Mouse (Mus musculus): ENCODE results near the gene Wfdc15b. TPM values are rescaled to one million over a fixed set of nuclear protein-coding genes. Genes with fewer than 3 reads are reported as not detected.
"Not testable (repeated sequence)": the region's sequence is repeated elsewhere in the genome, so short reads cannot be mapped to it uniquely, and the experiment has no call there.

Gene Wfdc15b
- polyA plus RNA-seq (2014; fragmentation: Nextera tagmentation; extraction: Ambion mirVana) = not detected in 2 replicates

- Histone ChIP-seq H3K9ac (ENCODE audit: low read length) (no peak within 1 kb of the TSS), H3K4me1 (replicated peaks; ENCODE audit: control insufficient read depth, insufficient read depth, low read length) (no peaks in the 10 kb centered on the region), H3K4me3 (ENCODE audit: low read depth, low read length) (no peak within 1 kb of the TSS), H3K27ac (ENCODE audit: low read depth, low read length) (no peak within 1 kb of the TSS), H3K9me3 (ENCODE audit: control insufficient read depth, low read length) (no peaks in the 10 kb centered on the region), H3K4me2 (ENCODE audit: low read depth, low read length, severe bottlenecking) (no peak within 1 kb of the TSS), H3K36me3 (ENCODE audit: control insufficient read depth, insufficient read depth, low read length) (no peaks in the 10 kb centered on the region), H3K27me3 (ENCODE audit: control insufficient read depth, insufficient read depth, low read length) (no peaks in the 10 kb centered on the region)
- no peak for DNase-seq (ENCODE audit: low spot score)
- WGBS = 88% methylated on average over 11 of the region's 11 CpGs
- ATAC-seq (replicated peaks; ENCODE audit: low FRiP score) = no peak
Measured at GRCm38 (mm10) chr2:164221522-164221921, at the start of gene Wfdc15b. Gene Wfdc15b (minus strand): TSS chr2:164221660.

- H3K4me3 ChIP-seq (ENCODE audit: low read depth, low read length); H3K27ac ChIP-seq (ENCODE audit: low read depth, low read length); H3K4me2 ChIP-seq (ENCODE audit: low read depth, low read length, severe bottlenecking); H3K27me3 ChIP-seq (ENCODE audit: control insufficient read depth, insufficient read depth, low read length); ATAC-seq (replicated peaks; ENCODE audit: low FRiP score); H3K36me3 ChIP-seq (ENCODE audit: control insufficient read depth, insufficient read depth, low read length); H3K9me3 ChIP-seq (ENCODE audit: control insufficient read depth, low read length); H3K4me1 ChIP-seq (replicated peaks; ENCODE audit: control insufficient read depth, insufficient read depth, low read length); DNase-seq (ENCODE audit: low spot score); H3K9ac ChIP-seq (ENCODE audit: low read length): not testable (repeated sequence)
- WGBS = 82% methylated on average over 1 of the region's 1 CpGs
Measured at GRCm38 (mm10) chr2:164256540-164256939, 35.1 kb upstream of the Wfdc15b start, which contains the start of gene Svs3b. Gene Svs3b (minus strand): TSS chr2:164256640.

GRCm38 (mm10) chr2:164238366-164238765 lies 16.9 kb upstream of the Wfdc15b start, which contains the start of gene Svs2:
Gene Svs2 (minus strand): TSS chr2:164238466.
- Histone ChIP-seq H3K4me3 (ENCODE audit: low read depth, low read length) (no peak within 1 kb of the TSS), H3K9me3 (ENCODE audit: control insufficient read depth, low read length) (no peaks in the 10 kb centered on the region), H3K27ac (ENCODE audit: low read depth, low read length) (no peak within 1 kb of the TSS), H3K4me1 (replicated peaks; ENCODE audit: control insufficient read depth, insufficient read depth, low read length) (no peaks in the 10 kb centered on the region), H3K27me3 (ENCODE audit: control insufficient read depth, insufficient read depth, low read length) (no peaks in the 10 kb centered on the region), H3K9ac (ENCODE audit: low read length) (no peak within 1 kb of the TSS), H3K4me2 (ENCODE audit: low read depth, low read length, severe bottlenecking) (no peak within 1 kb of the TSS), H3K36me3 (ENCODE audit: control insufficient read depth, insufficient read depth, low read length) (no peaks in the 10 kb centered on the region)
- WGBS = 87% methylated on average over 3 of the region's 3 CpGs
- no peak for DNase-seq (ENCODE audit: low spot score)
- ATAC-seq (replicated peaks; ENCODE audit: low FRiP score) = no peak

GRCm38 (mm10) chr2:164232671-164233070 lies 11.2 kb upstream of the Wfdc15b start:
- H3K36me3 ChIP-seq (ENCODE audit: control insufficient read depth, insufficient read depth, low read length) = no peaks in the 10 kb centered on the region
- H3K4me2 ChIP-seq (ENCODE audit: low read depth, low read length, severe bottlenecking) = no peak overlapping the region
- no peak for DNase-seq (ENCODE audit: low spot score)
- no peak overlapping the region for H3K27ac ChIP-seq (ENCODE audit: low read depth, low read length)
- 92% methylated on average over 8 of the region's 8 CpGs for WGBS
- no peaks in the 10 kb centered on the region for H3K4me1 ChIP-seq (replicated peaks; ENCODE audit: control insufficient read depth, insufficient read depth, low read length)
- H3K9ac ChIP-seq (ENCODE audit: low read length) = no peak overlapping the region
- ATAC-seq (replicated peaks; ENCODE audit: low FRiP score) = no peak
- H3K4me3 ChIP-seq (ENCODE audit: low read depth, low read length) = no peak overlapping the region
- H3K9me3 ChIP-seq (ENCODE audit: control insufficient read depth, low read length) = no peaks in the 10 kb centered on the region
- H3K27me3 ChIP-seq (ENCODE audit: control insufficient read depth, insufficient read depth, low read length) = no peaks in the 10 kb centered on the region

- H3K9me3 ChIP-seq (ENCODE audit: control insufficient read depth, low read length) = no peaks in the 10 kb centered on the region
- H3K4me2 ChIP-seq (ENCODE audit: low read depth, low read length, severe bottlenecking) = no peak overlapping the region
- no peaks in the 10 kb centered on the region for H3K4me1 ChIP-seq (replicated peaks; ENCODE audit: control insufficient read depth, insufficient read depth, low read length)
- no peak overlapping the region for H3K4me3 ChIP-seq (ENCODE audit: low read depth, low read length)
- H3K27me3 ChIP-seq (ENCODE audit: control insufficient read depth, insufficient read depth, low read length) = no peaks in the 10 kb centered on the region
- H3K9ac ChIP-seq (ENCODE audit: low read length) = no peak overlapping the region
- H3K27ac ChIP-seq (ENCODE audit: low read depth, low read length) = no peak overlapping the region
- WGBS = 88% methylated on average over 8 of the region's 8 CpGs
- DNase-seq (ENCODE audit: low spot score) (no peak), ATAC-seq (replicated peaks; ENCODE audit: low FRiP score) (no peak)
- H3K36me3 ChIP-seq (ENCODE audit: control insufficient read depth, insufficient read depth, low read length) = no peaks in the 10 kb centered on the region
Measured at GRCm38 (mm10) chr2:164228361-164229070, 7.1 kb upstream of the Wfdc15b start.

- no peaks in the 10 kb centered on the region for H3K9me3 ChIP-seq (ENCODE audit: control insufficient read depth, low read length)
- H3K4me3 ChIP-seq (ENCODE audit: low read depth, low read length) = no peak overlapping the region
- no peaks in the 10 kb centered on the region for H3K4me1 ChIP-seq (replicated peaks; ENCODE audit: control insufficient read depth, insufficient read depth, low read length)
- ATAC-seq (replicated peaks; ENCODE audit: low FRiP score) = no peak
- no peaks in the 10 kb centered on the region for H3K36me3 ChIP-seq (ENCODE audit: control insufficient read depth, insufficient read depth, low read length)
- H3K9ac ChIP-seq (ENCODE audit: low read length) = no peak overlapping the region
- 88% methylated on average over 9 of the region's 9 CpGs for WGBS
- H3K27ac ChIP-seq (ENCODE audit: low read depth, low read length) = no peak overlapping the region
- DNase-seq (ENCODE audit: low spot score) = no peak
- H3K4me2 ChIP-seq (ENCODE audit: low read depth, low read length, severe bottlenecking) = no peak overlapping the region
- no peaks in the 10 kb centered on the region for H3K27me3 ChIP-seq (ENCODE audit: control insufficient read depth, insufficient read depth, low read length)
Measured at GRCm38 (mm10) chr2:164219295-164219694, 2.2 kb downstream of the Wfdc15b start.

GRCm38 (mm10) chr2:164212711-164213110 lies 8.7 kb downstream of the Wfdc15b start:
- Histone ChIP-seq H3K27ac (ENCODE audit: low read depth, low read length) (no peak overlapping the region), H3K4me3 (ENCODE audit: low read depth, low read length) (no peak overlapping the region), H3K9me3 (ENCODE audit: control insufficient read depth, low read length) (no peaks in the 10 kb centered on the region), H3K4me2 (ENCODE audit: low read depth, low read length, severe bottlenecking) (no peak overlapping the region), H3K4me1 (replicated peaks; ENCODE audit: control insufficient read depth, insufficient read depth, low read length) (no peaks in the 10 kb centered on the region), H3K27me3 (ENCODE audit: control insufficient read depth, insufficient read depth, low read length) (no peaks in the 10 kb centered on the region), H3K36me3 (ENCODE audit: control insufficient read depth, insufficient read depth, low read length) (no peaks in the 10 kb centered on the region), H3K9ac (ENCODE audit: low read length) (no peak overlapping the region)
- ATAC-seq (replicated peaks; ENCODE audit: low FRiP score) (no peak), DNase-seq (ENCODE audit: low spot score) (no peak)
- 85% methylated on average over 5 of the region's 5 CpGs for WGBS

GRCm38 (mm10) chr2:164210892-164211291 lies 10.6 kb downstream of the Wfdc15b start:
- Histone ChIP-seq H3K4me3 (ENCODE audit: low read depth, low read length) (no peak overlapping the region), H3K27ac (ENCODE audit: low read depth, low read length) (no peak overlapping the region), H3K36me3 (ENCODE audit: control insufficient read depth, insufficient read depth, low read length) (no peaks in the 10 kb centered on the region), H3K9ac (ENCODE audit: low read length) (no peak overlapping the region), H3K4me2 (ENCODE audit: low read depth, low read length, severe bottlenecking) (no peak overlapping the region), H3K4me1 (replicated peaks; ENCODE audit: control insufficient read depth, insufficient read depth, low read length) (no peaks in the 10 kb centered on the region), H3K27me3 (ENCODE audit: control insufficient read depth, insufficient read depth, low read length) (no peaks in the 10 kb centered on the region), H3K9me3 (ENCODE audit: control insufficient read depth, low read length) (no peaks in the 10 kb centered on the region)
- DNase-seq (ENCODE audit: low spot score) = no peak
- 91% methylated on average over 4 of the region's 4 CpGs for WGBS
- ATAC-seq (replicated peaks; ENCODE audit: low FRiP score) = no peak

GRCm38 (mm10) chr2:164206676-164207075 lies 14.8 kb downstream of the Wfdc15b start:
- Histone ChIP-seq H3K9me3 (ENCODE audit: control insufficient read depth, low read length) (no peaks in the 10 kb centered on the region), H3K36me3 (ENCODE audit: control insufficient read depth, insufficient read depth, low read length) (no peaks in the 10 kb centered on the region), H3K4me3 (ENCODE audit: low read depth, low read length) (no peak overlapping the region), H3K27me3 (ENCODE audit: control insufficient read depth, insufficient read depth, low read length) (no peaks in the 10 kb centered on the region), H3K4me2 (ENCODE audit: low read depth, low read length, severe bottlenecking) (no peak overlapping the region), H3K9ac (ENCODE audit: low read length) (no peak overlapping the region), H3K4me1 (replicated peaks; ENCODE audit: control insufficient read depth, insufficient read depth, low read length) (no peaks in the 10 kb centered on the region), H3K27ac (ENCODE audit: low read depth, low read length) (no peak overlapping the region)
- 83% methylated on average over 4 of the region's 4 CpGs for WGBS
- no peak for ATAC-seq (replicated peaks; ENCODE audit: low FRiP score)
- no peak for DNase-seq (ENCODE audit: low spot score)

All from forebrain, embryonic 11.5 days (tissue).